Mouse (Mus musculus) forebrain, embryonic 11.5 days (tissue): ENCODE measurements around the gene Itga2. TPM values are rescaled to one million over a fixed set of nuclear protein-coding genes. Genes with fewer than 3 reads are reported as not detected.
A peak's percentile ranks its signal among the peaks of the same experiment; 100 is the strongest.

Source experiments
- ATAC-seq: fragments of 200-750 bp; cut with Nextera tagmentation; replicated peaks from 2 replicates; pipeline ENCODE4 v1.8.0; 2017; ENCODE audit warnings: moderate TSS enrichment; ENCODE audit not compliant: low FRiP score
- DNase-seq: peaks from one replicate; pipeline ENCODE4 v3.0.0-alpha.2; 2017; ENCODE audit warnings: low spot score
- H3K27ac ChIP-seq: fragments of 300-500 bp; sonication (generic); 2 replicates; pipeline ENCODE4 v1.5.1; 2014; ENCODE audit warnings: low read depth, low read length
- H3K27me3 ChIP-seq: fragments of 300-500 bp; sonication (generic); 2 replicates; pipeline ENCODE4 v1.6.1; 2014; ENCODE audit warnings: mild to moderate bottlenecking, low read length, mixed read lengths; ENCODE audit not compliant: control insufficient read depth, insufficient read depth
- H3K36me3 ChIP-seq: fragments of 300-500 bp; sonication (generic); 2 replicates; pipeline ENCODE4 v1.6.1; 2014; ENCODE audit warnings: mild to moderate bottlenecking, low read length, moderate library complexity, mixed read lengths; ENCODE audit not compliant: control insufficient read depth, insufficient read depth
- H3K4me1 ChIP-seq: fragments of 300-500 bp; sonication (generic); replicated peaks from 2 replicates; pipeline ENCODE4 v1.6.1; 2014; ENCODE audit warnings: low read length, mixed read lengths; ENCODE audit not compliant: control insufficient read depth, insufficient read depth
- H3K4me2 ChIP-seq: fragments of 300-500 bp; sonication (generic); 2 replicates; pipeline ENCODE4 v1.6.1; 2014; ENCODE audit warnings: low read depth, mild to moderate bottlenecking, low read length, moderate library complexity, mixed read lengths; ENCODE audit not compliant: severe bottlenecking
- H3K4me3 ChIP-seq: fragments of 300-500 bp; sonication (generic); 2 replicates; pipeline ENCODE4 v1.5.1; 2014; ENCODE audit warnings: low read depth, low read length
- H3K9ac ChIP-seq: fragments of 300-500 bp; sonication (generic); 2 replicates; pipeline ENCODE4 v1.6.1; 2014; ENCODE audit warnings: low read length
- H3K9me3 ChIP-seq: fragments of 300-500 bp; sonication (generic); 2 replicates; pipeline ENCODE4 v1.6.1; 2016; ENCODE audit warnings: low read length, mixed read lengths; ENCODE audit not compliant: control insufficient read depth
- WGBS: fragments of 180-500 bp; shearing (Covaris S2); extraction: QIAGEN DNeasy Blood & Tissue Kit; methylation state at CpG from one replicate; pipeline ENCODE4 v1.1.7; 2014; 5-methylcytosine and 5-hydroxymethylcytosine counted together
- polyA plus RNA-seq: library from polyadenylated mRNA; unstranded; fragments of >200 nt; fragmentation: Nextera tagmentation; extraction: Ambion mirVana; gene quantifications from 2 replicates; pipeline ENCODE4 v1.2.1, GENCODE M21; 2014

Gene Itga2
- polyA plus RNA-seq, 1 experiment from 2014 or later, result 1.6 TPM

- Histone ChIP-seq H3K4me1 (peaks cover 4% of the 10 kb centered on the region; the same call in 1 of the 2 replicates), H3K9ac (no peak overlapping the region), H3K4me2 (no peak overlapping the region), H3K27me3 (no peaks in the 10 kb centered on the region), H3K27ac (no peak overlapping the region), H3K9me3 (no peaks in the 10 kb centered on the region), H3K4me3 (no peak overlapping the region), H3K36me3 (no peaks in the 10 kb centered on the region)
- DNase-seq (no peak), ATAC-seq (no peak)
- WGBS, result 75% methylated on average over 1 of the region's 1 CpGs
These were observed 7.1 kb downstream of the Itga2 start for GRCm38 (mm10) chr13:114924785-114925184.

GRCm38 (mm10) chr13:114923331-114923730, 8.6 kb downstream of the Itga2 start:
- peak overlapping the region; percentile 68; the same call in 1 of the 2 replicates for H3K27ac ChIP-seq
- no peaks in the 10 kb centered on the region for H3K36me3 ChIP-seq
- 15% methylated on average over 9 of the region's 9 CpGs for WGBS
- H3K4me1 ChIP-seq, result peaks cover 4% of the 10 kb centered on the region; the same call in 1 of the 2 replicates
- peak overlapping the region; percentile 33 for H3K4me2 ChIP-seq
- peak; percentile 97 for ATAC-seq
- no peak overlapping the region for H3K4me3 ChIP-seq
- DNase-seq, result peak; percentile 73
- H3K27me3 ChIP-seq, result no peaks in the 10 kb centered on the region
- H3K9me3 ChIP-seq, result no peaks in the 10 kb centered on the region
- no peak overlapping the region for H3K9ac ChIP-seq

GRCm38 (mm10) chr13:114915767-114916166, 16.1 kb downstream of the Itga2 start:
- 81% methylated on average over 5 of the region's 5 CpGs for WGBS
- H3K4me3 ChIP-seq, result no peak overlapping the region
- H3K9me3 ChIP-seq, result no peaks in the 10 kb centered on the region
- H3K27me3 ChIP-seq, result no peaks in the 10 kb centered on the region
- ATAC-seq (no peak), DNase-seq (no peak)
- no peak overlapping the region for H3K27ac ChIP-seq
- H3K4me2 ChIP-seq, result no peak overlapping the region
- no peaks in the 10 kb centered on the region for H3K4me1 ChIP-seq
- H3K9ac ChIP-seq, result no peak overlapping the region
- no peaks in the 10 kb centered on the region for H3K36me3 ChIP-seq

- Histone ChIP-seq H3K36me3 (no peaks in the 10 kb centered on the region), H3K4me2 (no peak overlapping the region), H3K27ac (no peak overlapping the region), H3K4me1 (no peaks in the 10 kb centered on the region), H3K9me3 (no peaks in the 10 kb centered on the region), H3K9ac (no peak overlapping the region), H3K27me3 (no peaks in the 10 kb centered on the region), H3K4me3 (no peak overlapping the region)
- DNase-seq (no peak), ATAC-seq (no peak)
- 90% methylated on average over 4 of the region's 4 CpGs for WGBS
These were observed 16.9 kb downstream of the Itga2 start for GRCm38 (mm10) chr13:114914963-114915362.

GRCm38 (mm10) chr13:114914559-114914958, 17.3 kb downstream of the Itga2 start:
- no peaks in the 10 kb centered on the region for H3K9me3 ChIP-seq
- no peak overlapping the region for H3K27ac ChIP-seq
- ATAC-seq (no peak), DNase-seq (no peak)
- H3K36me3 ChIP-seq, result no peaks in the 10 kb centered on the region
- no peak overlapping the region for H3K4me2 ChIP-seq
- no peak overlapping the region for H3K9ac ChIP-seq
- no peaks in the 10 kb centered on the region for H3K27me3 ChIP-seq
- H3K4me3 ChIP-seq, result no peak overlapping the region
- no peaks in the 10 kb centered on the region for H3K4me1 ChIP-seq
- WGBS, result 89% methylated on average over 4 of the region's 4 CpGs

- no peak overlapping the region for H3K4me3 ChIP-seq
- H3K36me3 ChIP-seq, result no peaks in the 10 kb centered on the region
- DNase-seq (no peak), ATAC-seq (no peak)
- no peaks in the 10 kb centered on the region for H3K4me1 ChIP-seq
- H3K9ac ChIP-seq, result no peak overlapping the region
- H3K27ac ChIP-seq, result no peak overlapping the region
- no peaks in the 10 kb centered on the region for H3K27me3 ChIP-seq
- H3K4me2 ChIP-seq, result no peak overlapping the region
- no peaks in the 10 kb centered on the region for H3K9me3 ChIP-seq
- 86% methylated on average over 9 of the region's 9 CpGs for WGBS
These were observed 21.3 kb downstream of the Itga2 start for GRCm38 (mm10) chr13:114910629-114911028.

- Histone ChIP-seq H3K27me3 (no peaks in the 10 kb centered on the region), H3K4me1 (no peaks in the 10 kb centered on the region), H3K9me3 (no peaks in the 10 kb centered on the region), H3K36me3 (no peaks in the 10 kb centered on the region), H3K4me3 (no peak overlapping the region), H3K4me2 (no peak overlapping the region), H3K27ac (no peak overlapping the region), H3K9ac (no peak overlapping the region)
- ATAC-seq (no peak), DNase-seq (no peak)
- 90% methylated on average over 5 of the region's 5 CpGs for WGBS
These were observed 22.4 kb downstream of the Itga2 start for GRCm38 (mm10) chr13:114909514-114909913.

- no peak overlapping the region for H3K4me3 ChIP-seq
- DNase-seq (no peak), ATAC-seq (no peak)
- H3K27me3 ChIP-seq, result no peaks in the 10 kb centered on the region
- no peak overlapping the region for H3K27ac ChIP-seq
- WGBS, result 86% methylated on average over 4 of the region's 4 CpGs
- H3K9me3 ChIP-seq, result no peaks in the 10 kb centered on the region
- no peak overlapping the region for H3K4me2 ChIP-seq
- H3K9ac ChIP-seq, result no peak overlapping the region
- H3K36me3 ChIP-seq, result no peaks in the 10 kb centered on the region
- H3K4me1 ChIP-seq, result no peaks in the 10 kb centered on the region
These were observed 24.0 kb downstream of the Itga2 start for GRCm38 (mm10) chr13:114907876-114908275.

- 92% methylated on average over 10 of the region's 10 CpGs for WGBS
- DNase-seq (no peak), ATAC-seq (no peak)
These were observed 35.0 kb downstream of the Itga2 start for GRCm38 (mm10) chr13:114896751-114897386.

More at GRCm38 (mm10) chr13:114896751-114897386, 35.0 kb downstream of the Itga2 start:
- Histone ChIP-seq H3K27me3 (no peaks in the 10 kb centered on the region), H3K36me3 (no peaks in the 10 kb centered on the region), H3K27ac (no peak overlapping the region), H3K4me1 (no peaks in the 10 kb centered on the region), H3K9ac (no peak overlapping the region), H3K4me3 (no peak overlapping the region), H3K4me2 (no peak overlapping the region), H3K9me3 (no peaks in the 10 kb centered on the region)
